Mouse (Mus musculus) heart, postnatal 25 days (tissue): ENCODE results near the gene Wwox. TPM values are rescaled to one million over a fixed set of nuclear protein-coding genes. Genes with fewer than 3 reads are reported as not detected.

Experiments
- DNase-seq: peaks from one replicate; pipeline ENCODE4 v3.0.0; 2022; ENCODE audit warnings: low spot score
- intact Hi-C: fragments of 180-260 bp; cut with DNase I; formaldehyde crosslinking; loops from one replicate; pipeline ENCODE4 v1.15.1; 2025
- total RNA-seq, 2 experiments: library from RNA; stranded (reverse); gene quantifications; 2 replicates each; pipeline ENCODE4 v1.2.3; 2021

The Wwox gene
- total RNA-seq, 2 experiments from 2014 or later: 3.9 to 4.0 TPM

GRCm38 (mm10) chr8:115311003-115311402, 871.5 kb downstream of the Wwox start:
- no peak for DNase-seq
- intact Hi-C loops: no loop called here

DNA sequence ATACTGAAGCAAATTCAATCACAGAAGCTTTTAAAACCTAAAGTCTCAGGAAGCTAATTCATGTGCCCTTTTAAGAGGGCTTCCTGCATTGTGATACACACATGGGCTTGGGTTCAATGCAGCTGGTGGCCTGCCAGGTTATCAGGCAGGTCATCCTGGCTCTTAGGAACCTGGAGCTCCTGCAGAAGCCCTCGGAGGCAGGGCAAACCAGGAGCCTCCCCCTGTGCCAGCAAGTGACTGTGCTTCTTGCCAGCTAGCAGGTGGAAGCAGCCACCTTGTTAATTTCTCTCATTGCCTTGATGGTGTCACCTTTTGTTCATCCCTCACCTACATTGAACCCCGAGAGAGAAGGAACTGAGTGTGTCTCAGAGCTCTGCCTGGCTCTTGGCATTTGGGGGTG, 872.9 kb downstream of the Wwox start:
- no peak for DNase-seq
- intact Hi-C loops: no loop called here

- DNase-seq: no peak
- intact Hi-C loops: no loop called here
Measured at GRCm38 (mm10) chr8:115322501-115322900, 883.0 kb downstream of the Wwox start.

GRCm38 (mm10) chr8:115330671-115331070, 891.2 kb downstream of the Wwox start:
- DNase-seq: no peak
- intact Hi-C loops: no loop called here

- intact Hi-C loops: no loop called here
- DNase-seq: no peak
Measured at GRCm38 (mm10) chr8:115333972-115334371, 894.5 kb downstream of the Wwox start.

- intact Hi-C loops: no loop called here
- DNase-seq: no peak
Measured at GRCm38 (mm10) chr8:115336361-115336760, 896.9 kb downstream of the Wwox start.

DNA sequence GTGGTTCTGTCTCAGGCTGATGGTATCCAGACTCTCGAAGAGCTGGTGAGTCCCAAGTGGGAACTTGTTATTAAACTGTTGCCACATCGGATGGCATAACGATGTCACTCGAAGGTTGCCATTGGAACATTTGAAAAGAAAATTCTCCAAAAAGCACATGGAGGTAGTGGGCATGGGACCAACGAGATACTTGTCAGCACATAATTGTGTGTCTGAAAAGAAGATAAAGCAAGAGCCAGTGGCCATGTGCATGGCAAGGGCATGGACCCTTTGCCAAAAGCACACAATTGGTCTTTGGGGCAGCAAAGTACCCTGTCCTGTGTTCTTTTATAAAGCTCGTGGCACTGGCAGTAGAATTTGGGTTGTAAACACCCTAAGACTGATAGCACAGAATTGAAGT, 909.2 kb downstream of the Wwox start:
- no peak for DNase-seq
- intact Hi-C loops: no loop called here

DNA sequence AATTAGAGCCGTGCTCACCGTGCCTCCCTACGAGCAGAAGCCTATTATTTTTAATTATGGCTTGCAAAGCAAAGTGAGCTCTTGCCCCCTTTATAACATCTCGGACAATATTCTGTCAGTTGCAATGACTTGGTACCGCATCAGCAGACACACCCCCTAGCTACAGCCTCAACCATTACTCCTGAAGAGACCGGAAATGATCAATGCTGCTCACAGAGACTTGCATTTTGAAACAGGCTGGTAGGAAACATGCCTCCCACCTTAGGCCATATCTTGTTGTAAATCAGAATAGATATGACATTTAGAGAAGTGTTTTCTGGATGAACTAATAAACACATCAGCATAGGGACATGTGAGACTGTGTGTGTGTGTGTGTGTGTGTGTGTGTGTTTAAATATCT, 911.3 kb downstream of the Wwox start:
- DNase-seq: no peak
- intact Hi-C loops: no loop called here

DNA sequence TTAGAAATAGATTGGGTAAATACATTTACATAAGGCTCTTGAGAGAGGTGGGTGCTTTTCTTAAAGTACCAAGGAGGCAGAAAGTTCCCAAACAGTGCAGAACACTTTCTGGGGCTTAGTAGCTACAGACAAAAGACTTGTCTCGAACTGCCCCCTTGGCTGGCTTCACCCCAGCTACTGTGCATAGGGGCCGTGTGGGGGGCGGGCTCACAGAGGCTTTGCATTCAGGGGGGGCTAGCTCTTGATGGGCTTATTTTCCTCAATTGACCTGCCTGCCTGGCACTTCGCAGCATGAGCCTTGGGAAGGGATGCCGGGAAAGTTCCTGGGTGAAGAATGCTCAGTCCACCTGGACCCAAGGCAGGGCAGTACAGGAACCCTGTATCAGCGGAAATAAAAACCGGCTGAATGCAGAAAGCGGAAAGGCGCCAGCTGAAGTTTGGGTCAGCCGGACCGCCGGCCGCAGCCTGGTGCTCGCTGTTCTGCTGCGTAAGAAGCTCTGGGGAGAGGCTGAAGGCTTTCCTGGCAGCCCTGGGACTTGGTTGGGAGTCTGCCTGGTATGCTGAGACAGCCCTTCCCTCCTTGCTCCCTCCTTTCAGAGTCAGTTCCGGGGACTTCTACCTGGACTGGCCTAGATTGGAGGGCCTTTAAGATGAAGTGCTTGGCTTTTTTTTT, 918.3 kb downstream of the Wwox start:
- intact Hi-C loops: no loop called here
- no peak for DNase-seq

DNA sequence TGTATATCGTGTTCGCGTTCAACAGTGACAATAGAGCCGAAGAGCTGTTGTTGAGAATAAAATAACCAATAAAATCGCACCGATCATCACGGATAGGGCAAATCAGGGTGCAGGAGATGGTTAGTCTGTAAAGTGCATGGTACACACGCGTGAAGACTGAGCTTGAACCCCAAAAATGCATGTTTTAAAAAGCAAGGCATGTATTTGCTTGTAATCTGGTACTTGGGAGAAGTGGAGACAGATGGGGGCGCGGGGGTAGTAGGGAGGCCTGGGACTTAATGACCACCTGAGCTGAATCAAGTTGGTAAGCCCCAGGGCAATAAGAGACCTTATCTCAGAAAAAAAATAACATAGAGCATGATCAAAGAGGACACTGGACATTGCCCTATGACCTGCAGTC, 919.0 kb downstream of the Wwox start:
- DNase-seq: no peak
- intact Hi-C loops: no loop called here

DNA sequence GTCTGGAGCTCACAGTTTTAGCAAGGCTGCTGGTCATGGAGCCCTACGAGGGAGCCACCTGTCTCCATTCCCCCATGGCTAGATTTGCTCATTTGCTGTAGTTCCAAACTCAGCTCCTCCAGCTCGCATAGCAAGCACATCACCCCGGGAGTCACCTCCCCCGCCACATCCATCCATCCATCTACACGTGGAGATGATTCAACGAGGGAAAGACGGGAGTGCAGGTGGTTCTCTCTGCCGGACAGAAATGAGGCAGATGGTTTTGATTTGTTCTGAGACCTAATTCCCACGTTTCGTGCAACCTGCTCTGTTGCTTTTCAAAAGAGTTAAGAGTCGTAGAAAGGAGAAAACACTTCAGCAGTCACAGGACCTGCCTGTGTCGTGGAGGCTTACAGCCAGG, 920.2 kb downstream of the Wwox start:
- DNase-seq: no peak
- intact Hi-C loops: no loop called here

DNA sequence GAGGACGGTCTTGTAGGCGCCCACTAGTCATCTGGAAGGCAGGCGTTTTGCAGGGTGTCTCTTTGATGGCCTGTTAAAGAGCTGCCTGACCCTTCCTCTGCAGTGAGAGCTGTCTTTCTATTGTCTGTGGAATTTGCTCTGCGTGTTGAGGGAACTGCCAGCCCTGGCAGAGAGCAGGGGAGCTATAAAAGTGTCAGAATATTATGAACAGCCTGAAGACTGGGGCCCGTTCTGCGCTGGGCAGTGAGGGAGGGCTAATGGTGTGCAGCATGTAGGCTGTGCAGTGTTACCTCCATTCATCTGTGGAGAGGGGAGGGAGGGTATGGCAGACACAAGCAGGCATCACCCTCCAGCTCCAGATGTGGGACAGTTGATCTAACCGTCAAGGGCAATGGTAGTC, 923.1 kb downstream of the Wwox start:
- intact Hi-C loops: no loop called here
- DNase-seq: no peak

GRCm38 (mm10) chr8:115374957-115375356, 935.5 kb downstream of the Wwox start:
- DNase-seq: no peak
- intact Hi-C loops: no loop called here

GRCm38 (mm10) chr8:115375361-115376047, 936.0 kb downstream of the Wwox start:
- intact Hi-C loops: no loop called here
- DNase-seq: no peak

DNA sequence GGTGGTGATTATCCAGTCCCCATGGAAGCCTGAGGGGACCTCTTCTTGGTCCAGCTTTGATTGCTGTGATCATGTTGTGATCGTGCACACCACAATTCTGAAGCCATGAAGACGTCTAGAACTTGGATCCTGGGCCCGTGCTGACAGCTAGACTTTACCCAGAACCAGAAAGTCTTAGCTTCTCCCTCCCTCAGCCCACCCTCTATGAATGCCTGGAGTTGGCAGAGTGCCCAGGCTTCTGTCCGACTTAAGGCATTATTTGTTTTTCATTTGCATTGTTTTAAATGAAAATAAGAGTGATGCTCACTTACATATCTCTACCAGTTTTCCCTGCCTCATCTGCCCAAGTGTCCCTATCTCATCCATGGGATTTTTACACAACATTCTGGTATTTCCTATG, 937.9 kb downstream of the Wwox start:
- intact Hi-C loops: no loop called here

DNA sequence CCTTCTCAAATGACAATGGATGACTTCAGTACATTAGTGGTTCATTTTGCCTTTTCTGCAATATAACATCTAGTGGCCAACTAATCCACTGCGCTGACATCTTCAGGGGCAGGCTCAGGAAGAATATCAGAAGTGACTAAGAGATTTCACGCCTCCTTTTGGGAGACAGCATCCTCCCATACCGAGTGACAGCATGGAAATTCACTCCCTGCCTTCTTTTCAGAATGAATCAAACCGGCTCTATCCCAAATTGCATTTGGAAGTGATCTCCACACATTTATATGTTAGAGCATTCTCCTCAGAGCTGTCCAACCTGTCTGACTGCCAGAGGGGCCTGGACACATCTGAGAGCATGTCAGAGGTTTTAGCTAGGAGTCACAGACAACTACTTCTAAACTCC, 940.6 kb downstream of the Wwox start:
- intact Hi-C loops: no loop called here
- no peak for DNase-seq

More for the DNA sequence above, 937.9 kb downstream of the Wwox start:
- DNase-seq: no peak

GRCm38 (mm10) chr8:115390921-115391504, 951.6 kb downstream of the Wwox start:
- intact Hi-C loops: no loop called here
- no peak for DNase-seq

DNA sequence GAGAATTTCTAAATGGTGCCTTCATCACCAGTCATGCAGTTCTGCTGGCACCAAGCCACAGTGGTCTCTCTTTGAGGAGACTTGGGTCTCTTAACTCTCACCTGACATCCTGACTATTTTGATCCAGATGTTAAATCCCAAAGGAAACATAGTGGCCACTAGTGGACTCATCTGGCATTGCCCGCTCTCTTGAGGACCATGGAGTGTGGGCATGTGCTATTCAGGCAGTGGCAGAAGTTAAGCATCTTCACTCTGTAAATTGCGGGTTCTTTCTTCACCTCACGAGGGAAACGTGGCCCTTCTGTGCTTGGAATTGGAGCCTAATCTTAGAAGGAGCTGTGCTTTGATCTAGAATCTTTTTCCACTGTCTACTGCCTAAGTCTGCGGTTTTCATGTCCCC, 956.4 kb downstream of the Wwox start:
- intact Hi-C loops: no loop called here
- DNase-seq: no peak

- DNase-seq: no peak
- intact Hi-C loops: no loop called here
Measured at GRCm38 (mm10) chr8:115397981-115398380, 958.5 kb downstream of the Wwox start.

DNA sequence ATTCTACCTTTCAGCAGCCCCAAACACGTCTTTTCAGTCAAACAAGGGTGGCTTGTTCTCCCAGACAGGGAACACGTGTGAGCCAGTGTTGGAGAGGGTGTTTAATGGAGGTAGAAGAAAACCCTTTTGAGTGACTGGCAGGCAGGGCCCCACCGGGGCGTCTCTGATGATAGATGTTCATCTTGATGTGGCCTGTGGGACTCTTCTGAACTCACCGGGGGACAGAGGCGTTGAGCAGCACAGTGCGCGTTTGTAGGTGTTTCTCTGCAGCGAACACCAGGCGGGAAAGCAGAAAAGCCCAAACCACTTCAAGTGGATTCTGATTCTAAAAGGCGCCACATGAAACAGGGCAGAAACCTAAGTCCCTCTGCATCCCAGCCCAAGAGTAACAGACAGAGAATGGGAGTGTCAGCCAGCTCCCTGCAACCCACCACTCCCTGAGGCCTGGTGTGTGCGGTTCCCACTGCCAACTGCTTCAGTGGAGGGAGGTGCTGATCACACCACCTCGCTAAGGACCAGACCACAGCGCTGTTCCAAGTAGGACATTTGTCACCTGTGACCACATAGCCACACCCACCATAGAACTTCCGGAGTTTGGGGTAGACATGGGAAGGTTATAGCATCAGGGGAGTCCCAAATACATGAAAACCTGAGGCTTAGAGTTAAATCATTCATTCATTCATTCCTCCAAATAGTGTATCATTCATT, 960.7 kb downstream of the Wwox start:
- intact Hi-C loops: no loop called here
- no peak for DNase-seq
